Mouse (Mus musculus) liver, embryonic 14.5 days (tissue): Measurements from ENCODE around the gene Gstz1. TPM values are rescaled to one million over a fixed set of nuclear protein-coding genes. Genes with fewer than 3 reads are reported as not detected.

Experiments
- ATAC-seq: fragments of 200-750 bp; cut with Nextera tagmentation; 2 replicates; pipeline ENCODE4 v1.8.0; 2017; ENCODE audit warnings: moderate number of reproducible peaks, mild to moderate bottlenecking, moderate library complexity; ENCODE audit not compliant: insufficient read depth
- DNase-seq, 3 experiments: peaks; one replicate each; pipeline ENCODE4 v3.0.0-alpha.2; 2012 to 2013; ENCODE audit warnings: low read depth in 3 of 3, low spot score in 3 of 3
- H3K27ac ChIP-seq: fragments of 300-500 bp; sonication (generic); 2 replicates; pipeline ENCODE4 v1.5.1; 2014; ENCODE audit warnings: moderate library complexity, mild to moderate bottlenecking, control low read depth, inconsistent platforms
- H3K27me3 ChIP-seq: fragments of 300-500 bp; sonication (generic); 2 replicates; pipeline ENCODE4 v1.6.1; 2014; ENCODE audit warnings: mild to moderate bottlenecking, low read length, moderate library complexity; ENCODE audit not compliant: control insufficient read depth, insufficient read depth
- H3K36me3 ChIP-seq: fragments of 300-500 bp; sonication (generic); replicated peaks from 2 replicates; pipeline ENCODE4 v1.6.1; 2014; ENCODE audit warnings: low read depth; ENCODE audit not compliant: control insufficient read depth, insufficient read depth
- H3K4me1 ChIP-seq, 2 experiments: fragments of 200-500 bp in 1 of 2; fragments of 300-500 bp in 1 of 2; sonication (generic) in 1 of 2; replicated peaks; 2 replicates each; pipeline ENCODE4 v1.6.1; 2012 to 2014; ENCODE audit warnings: antibody characterized with exemption in 1 of 2, inconsistent platforms in 1 of 2, low read length in 1 of 2; ENCODE audit not compliant: control insufficient read depth in 2 of 2, insufficient read depth in 2 of 2
- H3K4me2 ChIP-seq: fragments of 300-500 bp; sonication (generic); 2 replicates; pipeline ENCODE4 v1.6.1; 2014; ENCODE audit warnings: low read depth, mild to moderate bottlenecking, control low read depth, moderate library complexity
- H3K4me3 ChIP-seq, 2 experiments: fragments of 200-500 bp in 1 of 2; fragments of 300-500 bp in 1 of 2; sonication (generic) in 1 of 2; 2 replicates each; pipeline ENCODE4 v1.5.1; 2012 to 2014; ENCODE audit warnings: low read depth in 2 of 2, low read length in 2 of 2, mild to moderate bottlenecking in 2 of 2, control low read depth in 1 of 2, inconsistent platforms in 1 of 2, moderate library complexity in 1 of 2; ENCODE audit not compliant: insufficient read depth in 1 of 2
- H3K9ac ChIP-seq: fragments of 300-500 bp; sonication (generic); replicated peaks from 2 replicates; pipeline ENCODE4 v1.6.1; 2014; ENCODE audit warnings: mild to moderate bottlenecking, control low read depth, moderate library complexity
- H3K9me3 ChIP-seq: fragments of 300-500 bp; sonication (generic); 2 replicates; pipeline ENCODE4 v1.6.1; 2016; ENCODE audit warnings: low read length, mixed read lengths; ENCODE audit not compliant: control insufficient read depth
- CTCF ChIP-seq: IDR thresholded peaks from 2 replicates; pipeline ENCODE4 v1.5.1; 2016; ENCODE audit warnings: antibody characterized with exemption, low read depth, control low read depth
- EP300 ChIP-seq: IDR thresholded peaks from 2 replicates; pipeline ENCODE4 v1.6.1; 2016; ENCODE audit warnings: antibody characterized with exemption, low read depth
- WGBS: fragments of 180-500 bp; shearing (Covaris S2); extraction: QIAGEN DNeasy Blood & Tissue Kit; methylation state at CpG from one replicate; pipeline ENCODE4 v1.1.7; 2014; ENCODE audit not compliant: insufficient replicate concordance; 5-methylcytosine and 5-hydroxymethylcytosine counted together
- polyA plus RNA-seq, 2 experiments: library from polyadenylated mRNA; depleted of rRNA in 1 of 2; stranded (reverse) in 1 of 2; unstranded in 1 of 2; fragments of >200 nt; fragmentation: Nextera tagmentation in 1 of 2; extraction: Ambion mirVana in 1 of 2; gene quantifications; 2 replicates each; pipeline versions ENCODE4 v1.2.1 to v1.2.3; 2012 to 2014

Gene Gstz1
- polyA plus RNA-seq, 2 experiments, result 91.0 to 94.8 TPM

DNA sequence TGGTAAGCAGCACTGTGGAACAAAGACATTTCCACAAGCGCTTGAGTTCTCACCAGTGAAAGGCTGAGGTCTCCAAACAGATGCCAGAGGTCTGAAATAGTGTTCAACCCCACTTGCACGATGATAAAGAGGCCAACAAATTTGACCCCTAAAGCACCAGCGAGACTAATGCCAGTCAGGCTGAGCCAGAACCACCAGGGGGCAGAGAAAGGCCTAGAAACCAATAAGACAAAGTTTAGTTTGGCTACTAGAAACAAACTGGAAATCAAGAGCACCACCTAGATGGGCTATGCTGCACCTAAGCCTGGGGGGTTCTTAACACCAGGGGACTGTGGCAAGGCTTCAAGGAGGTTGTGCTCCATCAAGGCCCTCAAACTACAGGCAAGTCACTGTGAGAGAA is 15.3 kb upstream of the Gstz1 start:
- 56% methylated on average over 3 of the region's 3 CpGs for WGBS
- ATAC-seq (no peak), DNase-seq (no peak)
- Histone ChIP-seq H3K27ac (no peak overlapping the region), H3K36me3 (no peaks in the 10 kb centered on the region), H3K9me3 (no peaks in the 10 kb centered on the region), H3K4me3 (no peak overlapping the region), H3K27me3 (no peaks in the 10 kb centered on the region), H3K9ac (no peak overlapping the region), H3K4me1 (peaks cover 0 to 5% of the 10 kb centered on the region in 2 experiments; a peak in 1 of 4 replicates), H3K4me2 (no peak overlapping the region)
- TF ChIP-seq CTCF (peak; percentile 66), EP300 (no peak)

DNA sequence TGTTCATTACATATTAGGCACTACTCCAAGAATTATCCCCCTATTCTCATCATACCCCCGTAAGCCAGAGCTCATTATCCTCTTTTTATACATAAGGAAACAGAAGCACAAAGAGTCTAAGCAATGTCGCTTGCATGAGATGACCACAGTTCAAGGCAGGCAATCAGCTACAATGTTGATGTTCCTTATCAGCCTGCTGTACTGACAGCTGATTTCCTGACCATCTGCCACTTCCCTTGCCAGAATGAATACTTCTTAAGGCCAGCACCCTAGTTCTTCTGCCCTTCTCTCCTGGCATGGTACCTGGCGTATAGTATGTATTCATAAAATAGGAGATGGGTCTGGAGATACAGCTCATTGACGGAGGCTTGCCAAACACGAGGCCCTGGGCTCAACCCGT is 14.8 kb upstream of the Gstz1 start:
- no peaks in the 10 kb centered on the region for H3K9me3 ChIP-seq
- H3K27me3 ChIP-seq, result no peaks in the 10 kb centered on the region
- no peak for TF ChIP-seq CTCF
- no peak for TF ChIP-seq EP300
- WGBS, result 45% methylated on average over 6 of the region's 6 CpGs
- ATAC-seq, result no peak
- DNase-seq, result no peak
- no peaks in the 10 kb centered on the region for H3K36me3 ChIP-seq
- no peak overlapping the region for H3K4me3 ChIP-seq
- H3K4me2 ChIP-seq, result no peak overlapping the region
- no peak overlapping the region for H3K27ac ChIP-seq
- peaks cover 0 to 5% of the 10 kb centered on the region in 2 experiments; a peak in 1 of 4 replicates for H3K4me1 ChIP-seq
- no peak overlapping the region for H3K9ac ChIP-seq

DNA sequence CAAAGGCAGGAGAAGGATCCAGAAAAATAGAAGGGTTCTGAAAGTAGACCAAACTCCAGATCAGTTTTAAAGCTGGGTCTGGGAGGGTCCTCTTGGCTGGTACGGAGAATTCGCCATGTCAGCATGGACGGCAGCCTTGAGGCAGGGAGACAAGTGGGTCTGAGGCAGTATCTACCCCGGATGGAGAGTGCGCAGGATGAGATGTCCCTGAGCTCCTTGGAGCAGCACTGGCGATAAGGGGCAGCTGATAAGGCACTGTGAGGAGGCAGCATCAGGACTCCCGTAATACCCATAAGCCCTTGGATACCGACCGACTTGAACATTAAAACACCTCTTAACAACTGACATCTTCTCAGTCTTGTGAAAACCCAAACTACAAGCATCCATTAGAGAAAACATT is 14.2 kb upstream of the Gstz1 start:
- no peaks in the 10 kb centered on the region for H3K9me3 ChIP-seq

DNA sequence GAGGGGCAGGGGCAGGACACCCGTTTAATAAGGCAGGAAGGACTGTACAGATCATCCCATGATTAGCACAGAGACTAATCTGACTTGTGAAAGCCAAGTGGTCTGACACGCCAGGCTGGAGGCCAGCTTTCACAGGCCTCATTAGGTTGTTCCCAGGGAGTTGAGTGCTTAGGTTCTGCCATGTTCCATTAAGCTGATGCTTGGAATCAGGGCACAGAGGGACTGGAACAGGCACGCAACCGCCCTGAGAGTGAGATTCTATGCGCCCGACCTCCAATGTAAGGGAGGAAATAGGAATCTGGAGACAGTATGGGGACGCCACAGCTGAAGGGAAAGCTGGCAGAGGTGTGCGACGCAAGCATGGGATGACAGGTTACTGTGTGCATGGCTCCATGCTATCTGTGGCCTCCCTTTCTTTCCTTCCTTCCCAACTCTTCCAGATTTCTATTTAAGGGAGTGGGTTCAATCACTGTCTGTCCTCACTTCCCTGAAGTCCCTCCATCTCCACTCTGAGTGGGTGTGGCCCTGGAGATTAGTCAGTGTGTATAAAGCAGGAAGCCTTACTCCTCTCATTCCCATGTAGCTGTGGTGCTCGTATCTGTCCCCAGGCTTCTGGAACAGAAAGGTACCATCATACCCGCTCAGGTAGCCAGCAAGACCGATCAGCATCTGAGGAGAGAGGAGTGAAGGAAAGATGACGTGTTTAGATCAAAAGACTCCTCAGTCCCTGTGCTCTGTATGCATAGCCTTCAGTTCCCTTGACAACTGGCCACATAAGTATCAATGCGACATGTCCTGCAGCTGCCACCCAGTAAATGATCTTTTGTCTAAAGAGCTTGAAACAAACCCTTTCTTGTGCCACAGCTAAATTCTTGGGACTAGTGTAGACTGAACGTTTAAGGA is 9.3 kb upstream of the Gstz1 start:
- no peak overlapping the region for H3K9ac ChIP-seq
- 0 out of 4 replicates have a peak, but pooled peaks cover 0 to 1% of the 10 kb centered on the region in 2 experiments for H3K4me1 ChIP-seq
- no peaks in the 10 kb centered on the region for H3K36me3 ChIP-seq
- no peaks in the 10 kb centered on the region for H3K9me3 ChIP-seq
- DNase-seq (no peak), ATAC-seq (no peak)
- no peak overlapping the region for H3K4me3 ChIP-seq
- WGBS, result 71% methylated on average over 15 of the region's 15 CpGs
- H3K27ac ChIP-seq, result no peak overlapping the region
- TF ChIP-seq CTCF (no peak), EP300 (no peak)
- no peaks in the 10 kb centered on the region for H3K27me3 ChIP-seq
- no peak overlapping the region for H3K4me2 ChIP-seq

More for the DNA sequence above, 14.2 kb upstream of the Gstz1 start:
- no peak overlapping the region for H3K27ac ChIP-seq
- ATAC-seq, result no peak
- no peak for DNase-seq
- no peak overlapping the region for H3K9ac ChIP-seq
- no peak overlapping the region for H3K4me2 ChIP-seq
- H3K4me3 ChIP-seq, result no peak overlapping the region
- no peaks in the 10 kb centered on the region for H3K27me3 ChIP-seq
- WGBS, result 47% methylated on average over 9 of the region's 9 CpGs
- H3K36me3 ChIP-seq, result no peaks in the 10 kb centered on the region
- peaks cover 0 to 5% of the 10 kb centered on the region in 2 experiments; a peak in 1 of 4 replicates for H3K4me1 ChIP-seq
- no peak for TF ChIP-seq EP300
- TF ChIP-seq CTCF, result no peak

DNA sequence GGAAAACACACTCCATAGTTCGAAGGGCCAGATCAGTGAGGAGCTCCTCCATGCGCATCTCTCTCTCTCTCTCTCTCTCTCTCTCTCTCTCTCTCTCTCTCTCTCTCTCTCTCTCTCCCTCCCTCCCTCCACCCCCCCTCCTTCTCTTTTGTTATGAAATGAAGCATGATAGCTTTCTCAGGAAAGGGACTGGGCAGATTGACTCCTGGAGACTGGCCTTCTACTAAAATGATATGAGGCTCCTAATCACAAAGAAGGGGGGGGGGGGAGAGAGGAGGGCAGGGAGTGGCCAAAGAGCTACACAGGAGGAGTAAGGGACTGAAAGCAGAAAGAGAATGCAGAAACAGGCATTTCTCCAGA is 8.6 kb upstream of the Gstz1 start:
- H3K36me3 ChIP-seq, result no peaks in the 10 kb centered on the region
- ATAC-seq (no peak), DNase-seq (no peak)
- no peak overlapping the region for H3K9ac ChIP-seq
- TF ChIP-seq EP300 (no peak), CTCF (no peak)
- no peak overlapping the region for H3K27ac ChIP-seq
- no peak overlapping the region for H3K4me3 ChIP-seq
- no peak overlapping the region for H3K4me2 ChIP-seq
- 0 out of 4 replicates have a peak, but pooled peaks cover 0 to 1% of the 10 kb centered on the region in 2 experiments for H3K4me1 ChIP-seq
- H3K27me3 ChIP-seq, result no peaks in the 10 kb centered on the region
- no peaks in the 10 kb centered on the region for H3K9me3 ChIP-seq
- 80% methylated on average over 2 of the region's 2 CpGs for WGBS
